Mouse (Mus musculus) liver, embryonic 11.5 days (tissue): ENCODE measurements around the gene Cacna1s. TPM values are rescaled to one million over a fixed set of nuclear protein-coding genes. Genes with fewer than 3 reads are reported as not detected.
A peak's percentile ranks its signal among the peaks of the same experiment; 100 is the strongest.

Source experiments
- ATAC-seq: fragments of 200-750 bp; cut with Nextera tagmentation; replicated peaks from 2 replicates; pipeline ENCODE4 v1.8.0; 2017; ENCODE audit warnings: moderate number of reproducible peaks, mild to moderate bottlenecking, moderate TSS enrichment, moderate library complexity; ENCODE audit not compliant: low FRiP score
- DNase-seq: peaks from one replicate; pipeline ENCODE4 v3.0.0-alpha.2; 2017; ENCODE audit warnings: low spot score
- H3K27ac ChIP-seq: fragments of 300-500 bp; sonication (generic); 2 replicates; pipeline ENCODE4 v1.5.1; 2014; ENCODE audit warnings: mild to moderate bottlenecking, low read depth, low read length, control low read depth
- H3K27me3 ChIP-seq: fragments of 300-500 bp; sonication (generic); replicated peaks from 2 replicates; pipeline ENCODE4 v1.6.1; 2014; ENCODE audit warnings: low read length, mixed read lengths; ENCODE audit not compliant: control insufficient read depth, insufficient read depth
- H3K36me3 ChIP-seq: fragments of 300-500 bp; sonication (generic); 2 replicates; pipeline ENCODE4 v1.6.1; 2014; ENCODE audit warnings: mild to moderate bottlenecking, low read length, moderate library complexity, mixed read lengths; ENCODE audit not compliant: control insufficient read depth, insufficient read depth
- H3K4me1 ChIP-seq: fragments of 300-500 bp; sonication (generic); replicated peaks from 2 replicates; pipeline ENCODE4 v1.6.1; 2014; ENCODE audit warnings: low read length, mixed read lengths; ENCODE audit not compliant: control insufficient read depth, insufficient read depth
- H3K4me2 ChIP-seq: fragments of 300-500 bp; sonication (generic); 2 replicates; pipeline ENCODE4 v1.6.1; 2014; ENCODE audit warnings: mild to moderate bottlenecking, control low read depth, moderate library complexity
- H3K4me3 ChIP-seq: fragments of 300-500 bp; sonication (generic); 2 replicates; pipeline ENCODE4 v1.5.1; 2014; ENCODE audit warnings: low read depth, low read length, control low read depth
- H3K9ac ChIP-seq: fragments of 300-500 bp; sonication (generic); 2 replicates; pipeline ENCODE4 v1.6.1; 2014; ENCODE audit warnings: low read depth, low read length, control low read depth
- H3K9me3 ChIP-seq: fragments of 300-500 bp; sonication (generic); 2 replicates; pipeline ENCODE4 v1.6.1; 2016; ENCODE audit warnings: low read length, inconsistent platforms, mixed read lengths; ENCODE audit not compliant: control insufficient read depth
- WGBS: fragments of 180-500 bp; shearing (Covaris S2); extraction: QIAGEN DNeasy Blood & Tissue Kit; methylation state at CpG from one replicate; pipeline ENCODE4 v1.1.7; 2014; 5-methylcytosine and 5-hydroxymethylcytosine counted together
- polyA plus RNA-seq: library from polyadenylated mRNA; unstranded; fragments of >200 nt; fragmentation: Nextera tagmentation; extraction: Ambion mirVana; gene quantifications from 2 replicates; pipeline ENCODE4 v1.2.1, GENCODE M21; 2014

Cacna1s gene
- polyA plus RNA-seq, 1 experiment from 2014 or later: 0.45 TPM

GRCm38 (mm10) chr1:136045774-136046173, 6.8 kb upstream of the Cacna1s start:
- Histone ChIP-seq H3K9ac (no peak overlapping the region), H3K36me3 (no peaks in the 10 kb centered on the region), H3K27ac (no peak overlapping the region), H3K9me3 (no peaks in the 10 kb centered on the region), H3K4me1 (no peaks in the 10 kb centered on the region; the same call in 1 of the 2 replicates), H3K27me3 (peaks cover 38% of the 10 kb centered on the region), H3K4me3 (no peak overlapping the region), H3K4me2 (no peak overlapping the region)
- DNase-seq (peak; percentile 55), ATAC-seq (no peak)
- WGBS: 15% methylated on average over 4 of the region's 4 CpGs

DNA sequence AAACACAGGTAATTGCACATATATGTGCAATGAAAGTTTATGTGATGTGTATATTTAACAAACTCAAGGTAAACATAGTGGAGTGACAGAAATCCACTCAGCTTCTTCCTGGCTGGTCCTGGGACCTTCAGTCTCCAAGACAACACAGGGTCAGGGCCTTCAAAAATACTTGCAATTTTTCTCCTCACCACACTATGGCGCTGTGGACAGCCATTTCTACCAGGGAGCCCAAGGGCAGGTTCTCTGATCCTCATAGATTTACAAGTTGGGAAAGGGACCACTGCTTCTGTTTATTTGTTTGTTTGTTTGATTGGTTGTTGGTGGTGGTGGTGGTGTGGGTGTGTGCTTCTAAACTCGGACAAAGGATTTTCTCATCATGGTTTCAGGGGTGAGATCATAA, 5.1 kb upstream of the Cacna1s start:
- WGBS: 3% methylated on average over 2 of the region's 2 CpGs
- no peak overlapping the region for H3K27ac ChIP-seq
- no peak overlapping the region for H3K4me2 ChIP-seq
- H3K4me3 ChIP-seq: no peak overlapping the region
- peaks cover 42% of the 10 kb centered on the region for H3K27me3 ChIP-seq
- H3K9ac ChIP-seq: no peak overlapping the region
- DNase-seq: no peak
- H3K36me3 ChIP-seq: no peaks in the 10 kb centered on the region
- no peak for ATAC-seq
- peaks cover 4% of the 10 kb centered on the region; the same call in 1 of the 2 replicates for H3K4me1 ChIP-seq
- no peaks in the 10 kb centered on the region for H3K9me3 ChIP-seq

DNA sequence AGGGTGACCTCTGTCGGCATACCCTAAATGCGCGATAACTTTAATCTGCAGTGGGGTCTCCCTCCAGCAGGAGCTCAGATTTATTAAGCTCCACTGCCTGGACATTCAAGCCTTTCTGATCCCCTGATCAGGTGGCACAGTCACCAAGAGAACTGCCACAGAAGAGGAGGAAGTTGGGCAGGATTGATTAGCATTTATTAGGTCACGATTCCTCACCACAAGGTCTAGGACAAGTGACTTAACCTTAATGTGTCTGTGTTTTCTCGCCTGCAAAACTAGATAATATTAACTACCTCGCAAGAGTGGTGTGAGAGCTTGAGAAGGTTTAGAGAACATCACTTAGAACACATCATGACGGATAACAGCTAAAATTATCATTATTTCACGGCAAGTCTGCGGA, 4.7 kb upstream of the Cacna1s start:
- Histone ChIP-seq H3K4me1 (peaks cover 4% of the 10 kb centered on the region; the same call in 1 of the 2 replicates), H3K4me2 (no peak overlapping the region), H3K27ac (no peak overlapping the region), H3K9me3 (no peaks in the 10 kb centered on the region), H3K4me3 (no peak overlapping the region), H3K27me3 (peaks cover 47% of the 10 kb centered on the region), H3K36me3 (no peaks in the 10 kb centered on the region), H3K9ac (no peak overlapping the region)
- WGBS: 56% methylated on average over 9 of the region's 9 CpGs
- ATAC-seq: no peak
- no peak for DNase-seq

GRCm38 (mm10) chr1:136050312-136051012, 2.1 kb upstream of the Cacna1s start, which contains the start of gene Ascl5:
Gene Ascl5 (plus strand): TSS chr1:136050804.
- peaks cover 58% of the 10 kb centered on the region for H3K27me3 ChIP-seq
- no peak for ATAC-seq
- 20% methylated on average over 29 of the region's 29 CpGs for WGBS
- no peak for DNase-seq
- H3K27ac ChIP-seq: no peak within 1 kb of the TSS
- peaks cover 4% of the 10 kb centered on the region; the same call in 1 of the 2 replicates for H3K4me1 ChIP-seq
- H3K36me3 ChIP-seq: no peaks in the 10 kb centered on the region
- peak within 1 kb of the TSS; percentile 32 for H3K4me3 ChIP-seq
- H3K9me3 ChIP-seq: no peaks in the 10 kb centered on the region
- H3K9ac ChIP-seq: no peak within 1 kb of the TSS
- H3K4me2 ChIP-seq: peak within 1 kb of the TSS; percentile 58

DNA sequence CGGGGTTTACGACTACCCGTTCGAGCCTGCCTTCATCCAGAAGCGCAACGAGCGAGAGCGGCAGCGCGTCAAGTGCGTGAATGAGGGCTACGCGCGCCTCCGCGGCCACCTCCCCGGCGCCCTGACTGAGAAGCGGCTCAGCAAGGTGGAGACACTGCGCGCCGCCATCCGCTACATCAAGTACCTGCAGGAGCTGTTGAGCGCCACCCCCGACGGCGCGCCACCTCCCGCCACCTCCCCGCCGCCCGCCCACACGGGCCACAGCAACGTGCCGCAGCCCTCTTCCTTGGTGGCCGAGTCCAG, 1.6 kb upstream of the Cacna1s start:
- H3K9ac ChIP-seq: no peak overlapping the region
- no peaks in the 10 kb centered on the region for H3K36me3 ChIP-seq
- H3K9me3 ChIP-seq: no peaks in the 10 kb centered on the region
- DNase-seq (no peak), ATAC-seq (0 out of 2 replicates have a peak, but pooled peaks have one; percentile 6)
- H3K4me1 ChIP-seq: peaks cover 4% of the 10 kb centered on the region; the same call in 1 of the 2 replicates
- WGBS: 4% methylated on average over 36 of the region's 36 CpGs
- H3K4me3 ChIP-seq: peak overlapping the region; percentile 32
- peaks cover 58% of the 10 kb centered on the region for H3K27me3 ChIP-seq
- no peak overlapping the region for H3K27ac ChIP-seq
- peak overlapping the region; percentile 58 for H3K4me2 ChIP-seq

DNA sequence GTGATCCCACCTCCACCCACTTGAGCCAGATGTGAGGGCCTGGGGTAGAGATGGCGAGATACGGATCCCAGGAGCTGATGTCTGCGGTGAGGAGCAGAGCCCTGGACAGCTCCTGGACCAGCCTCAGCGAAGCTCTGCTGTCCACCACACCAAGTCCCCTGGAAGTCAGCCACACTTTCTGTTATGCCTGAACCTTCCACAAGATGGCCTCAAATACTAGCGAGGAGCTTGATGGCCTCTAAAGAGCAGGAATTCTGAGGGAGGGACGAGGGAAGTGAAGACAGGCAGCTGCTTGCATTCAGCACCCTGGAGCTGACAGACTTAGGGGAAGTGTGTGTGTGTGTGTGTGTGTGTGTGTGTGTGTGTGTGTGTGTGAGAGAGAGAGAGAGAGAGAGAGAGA, 1.1 kb upstream of the Cacna1s start:
- no peak overlapping the region for H3K27ac ChIP-seq
- H3K9ac ChIP-seq: no peak overlapping the region
- H3K4me3 ChIP-seq: peak overlapping the region; percentile 32; the same call in 1 of the 2 replicates
- peak overlapping the region; percentile 58 for H3K4me2 ChIP-seq
- peaks cover 60% of the 10 kb centered on the region for H3K27me3 ChIP-seq
- H3K36me3 ChIP-seq: no peaks in the 10 kb centered on the region
- no peaks in the 10 kb centered on the region for H3K9me3 ChIP-seq
- DNase-seq (peak; percentile 42), ATAC-seq (peak; percentile 60)
- H3K4me1 ChIP-seq: peaks cover 4% of the 10 kb centered on the region; the same call in 1 of the 2 replicates
- WGBS: 0% methylated on average over 6 of the region's 6 CpGs

GRCm38 (mm10) chr1:136055771-136056170, 3.2 kb downstream of the Cacna1s start:
- H3K4me2 ChIP-seq: no peak overlapping the region
- ATAC-seq: no peak
- peaks cover 39% of the 10 kb centered on the region for H3K27me3 ChIP-seq

GRCm38 (mm10) chr1:136058594-136058993, 6.0 kb downstream of the Cacna1s start:
- Histone ChIP-seq H3K9ac (no peak overlapping the region), H3K9me3 (no peaks in the 10 kb centered on the region), H3K4me1 (no peaks in the 10 kb centered on the region), H3K27me3 (peaks cover 14% of the 10 kb centered on the region), H3K36me3 (no peaks in the 10 kb centered on the region), H3K27ac (no peak overlapping the region), H3K4me2 (no peak overlapping the region), H3K4me3 (no peak overlapping the region)
- WGBS: 48% methylated on average over 3 of the region's 3 CpGs
- no peak for ATAC-seq
- no peak for DNase-seq

More at GRCm38 (mm10) chr1:136055771-136056170, 3.2 kb downstream of the Cacna1s start:
- no peak overlapping the region for H3K27ac ChIP-seq
- DNase-seq: no peak
- H3K9ac ChIP-seq: no peak overlapping the region
- H3K4me1 ChIP-seq: peaks cover 4% of the 10 kb centered on the region; the same call in 1 of the 2 replicates
- H3K4me3 ChIP-seq: no peak overlapping the region
- H3K36me3 ChIP-seq: no peaks in the 10 kb centered on the region
- 69% methylated on average over 3 of the region's 3 CpGs for WGBS
- no peaks in the 10 kb centered on the region for H3K9me3 ChIP-seq
